Mouse (Mus musculus) spleen, adult 2 months (tissue): ENCODE measurements around the gene Scamp3. TPM values are rescaled to one million over a fixed set of nuclear protein-coding genes. Genes with fewer than 3 reads are reported as not detected.

Source experiments
- DNase-seq, 2 experiments: peaks; one replicate each; pipeline versions ENCODE4 v3.0.0 to v3.0.0-alpha.2; 2012 to 2021; ENCODE audit warnings: low spot score in 2 of 2, low read depth in 1 of 2
- H3K27ac ChIP-seq: fragments of 200-500 bp; 2 replicates; pipeline ENCODE4 v1.5.1; 2012; ENCODE audit warnings: low read length, inconsistent platforms; ENCODE audit not compliant: insufficient read depth
- H3K27me3 ChIP-seq: fragments of 200-500 bp; 2 replicates; pipeline ENCODE4 v1.6.1; 2012; ENCODE audit warnings: mild to moderate bottlenecking, moderate library complexity, low read length, inconsistent platforms; ENCODE audit not compliant: control insufficient read depth, insufficient read depth
- H3K36me3 ChIP-seq: fragments of 200-500 bp; 2 replicates; pipeline ENCODE4 v1.6.1; 2012; ENCODE audit warnings: mild to moderate bottlenecking, low read length, inconsistent platforms; ENCODE audit not compliant: control insufficient read depth, insufficient read depth
- H3K4me1 ChIP-seq: fragments of 200-500 bp; 2 replicates; pipeline ENCODE4 v1.6.1; 2011; ENCODE audit warnings: inconsistent platforms; ENCODE audit not compliant: control insufficient read depth, insufficient read depth, insufficient read length
- H3K4me3 ChIP-seq: fragments of 200-500 bp; 2 replicates; pipeline ENCODE4 v1.5.1; 2011; ENCODE audit warnings: mild to moderate bottlenecking, inconsistent platforms; ENCODE audit not compliant: insufficient read depth, insufficient read length; ENCODE audit errors: extremely low read depth
- CTCF ChIP-seq: fragments of 200-500 bp; IDR thresholded peaks from 2 replicates; pipeline ENCODE4 v1.5.1; 2011; ENCODE audit warnings: mild to moderate bottlenecking, inconsistent platforms; ENCODE audit not compliant: insufficient read depth, insufficient read length, insufficient replicate concordance; ENCODE audit errors: extremely low read depth
- POLR2A ChIP-seq: fragments of 200-500 bp; IDR thresholded peaks from 2 replicates; pipeline ENCODE4 v1.6.1; 2011; ENCODE audit warnings: low read depth, low read length, inconsistent platforms
- whole genome bisulfite sequencing: fragments of 180-500 bp; shearing (Covaris S2); methylation state at CpG from one replicate; pipeline ENCODE4 v1.1.7; 2018; 5-methylcytosine and 5-hydroxymethylcytosine counted together
- polyA plus RNA-seq: library from polyadenylated mRNA; depleted of rRNA; stranded (reverse); fragments of >200 nt; gene quantifications from 2 replicates; pipeline ENCODE4 v1.2.3, GENCODE M21; 2012

Scamp3 gene
- polyA plus RNA-seq, 1 experiment, result 120 TPM

DNA sequence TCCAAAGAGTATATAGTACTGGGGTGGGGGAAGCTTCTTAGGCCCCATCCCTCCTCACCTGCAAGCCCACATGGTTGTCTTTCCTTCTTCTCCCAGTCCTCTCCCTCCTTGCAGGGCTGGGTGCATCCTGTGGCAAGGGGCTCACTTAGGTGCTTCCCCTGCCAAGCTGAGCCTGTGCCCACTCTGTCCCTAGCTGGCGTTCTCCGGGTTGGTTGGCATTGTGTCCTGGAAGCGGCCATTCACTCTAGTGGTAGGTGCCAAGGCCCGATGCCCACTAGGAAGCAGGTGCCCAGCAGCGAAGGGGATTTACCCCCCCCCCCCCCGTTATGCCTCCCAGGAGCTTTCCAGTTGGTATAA, 6.7 kb downstream of the Scamp3 start:
- Histone ChIP-seq H3K27ac (peak overlapping the region; percentile 63; the same call in 1 of the 2 replicates), H3K4me3 (peak overlapping the region; percentile 68; the same call in 1 of the 2 replicates), H3K27me3 (no peaks in the 10 kb centered on the region), H3K36me3 (peaks cover 11% of the 10 kb centered on the region), H3K4me1 (peaks cover 29% of the 10 kb centered on the region)
- DNase-seq, result no peak
- TF ChIP-seq CTCF, result no peak
- no peak for TF ChIP-seq POLR2A
- 74% methylated on average over 6 of the region's 6 CpGs for WGBS

DNA sequence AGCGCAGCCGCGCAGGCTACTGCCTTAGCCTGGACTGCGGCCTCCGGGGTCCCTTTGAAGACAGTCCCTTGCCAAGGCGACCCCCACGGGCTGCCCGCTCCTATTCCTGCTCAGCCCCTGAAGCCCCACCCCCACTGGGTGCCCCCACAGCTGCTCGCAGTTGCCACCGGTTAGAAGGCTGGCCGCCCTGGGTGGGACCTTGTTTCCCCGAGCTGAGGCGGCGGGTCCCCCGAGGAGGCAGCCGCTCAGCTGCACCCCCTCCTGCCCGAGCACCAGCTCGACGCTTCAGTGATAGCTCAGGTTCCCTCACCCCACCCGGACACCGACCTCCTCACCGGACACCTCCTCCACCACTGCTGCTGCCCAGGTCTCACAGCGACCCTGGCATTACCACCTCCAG, 9.9 kb downstream of the Scamp3 start:
- Histone ChIP-seq H3K4me3 (peak overlapping the region; percentile 61), H3K27ac (peak overlapping the region; percentile 87), H3K27me3 (no peaks in the 10 kb centered on the region), H3K36me3 (no peaks in the 10 kb centered on the region), H3K4me1 (peaks cover 37% of the 10 kb centered on the region)
- TF ChIP-seq CTCF (no peak), POLR2A (no peak)
- peak in 1 of 2 experiments; percentile 27 for DNase-seq
- 45% methylated on average over 23 of the region's 23 CpGs for WGBS

DNA sequence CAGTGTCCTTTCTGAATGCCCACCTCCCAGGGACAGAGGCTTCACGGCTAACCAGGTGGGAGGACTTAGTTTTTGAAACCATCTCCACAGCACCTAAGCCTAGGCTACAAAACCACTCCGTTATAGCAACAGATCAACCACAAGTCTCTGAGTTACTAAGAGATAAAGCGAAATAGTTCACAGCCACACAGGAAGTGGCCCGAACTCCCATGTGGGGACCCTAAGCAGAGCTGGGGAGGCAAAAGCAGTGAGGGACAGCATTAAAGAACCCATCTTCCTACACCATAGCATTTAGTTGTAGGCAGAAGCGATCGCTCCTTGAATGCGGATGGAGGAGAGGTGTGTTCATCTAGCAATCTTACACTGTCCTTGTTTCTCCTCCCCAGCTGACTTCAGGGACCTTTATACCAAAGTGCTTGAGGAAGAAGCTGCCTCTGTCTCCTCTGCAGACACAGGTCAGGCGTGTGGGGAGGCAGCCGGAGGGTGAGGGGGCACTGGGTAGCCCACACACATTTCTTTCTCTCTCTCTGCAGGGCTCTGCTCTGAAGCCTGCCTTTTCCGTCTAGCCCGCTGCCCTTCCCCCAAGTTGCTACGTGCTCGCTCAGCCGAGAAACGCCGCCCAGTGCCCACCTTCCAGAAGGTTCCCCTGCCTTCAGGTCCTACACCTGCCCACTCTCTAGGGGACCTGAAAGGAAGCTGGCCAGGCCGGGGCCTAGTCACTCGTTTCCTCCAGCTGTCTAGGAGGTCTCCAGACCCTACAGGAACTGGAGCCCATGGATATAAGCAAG, 10.6 kb downstream of the Scamp3 start:
- H3K4me3 ChIP-seq, result peak overlapping the region; percentile 61

DNA sequence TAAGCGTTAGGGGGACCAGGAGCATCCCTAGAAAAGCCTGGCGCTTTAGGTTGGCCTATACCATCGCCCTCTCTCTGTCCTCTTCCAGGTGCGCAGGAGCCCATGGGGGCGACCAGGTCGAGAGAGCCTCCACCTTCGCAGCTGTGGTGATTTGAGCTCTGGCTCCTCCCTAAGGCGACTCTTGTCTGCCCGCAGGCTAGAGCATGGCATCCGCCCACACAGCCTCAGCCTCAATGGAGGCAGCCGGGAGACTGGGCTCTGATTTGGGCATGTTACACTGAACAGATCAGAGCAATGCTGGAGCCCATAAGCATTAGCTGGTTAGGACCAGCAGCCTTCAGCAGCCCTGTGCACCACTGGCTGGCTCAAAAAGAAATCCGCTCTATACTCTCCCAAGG, 11.2 kb downstream of the Scamp3 start:
- Histone ChIP-seq H3K4me3 (peak overlapping the region; percentile 61), H3K27ac (peak overlapping the region; percentile 87), H3K4me1 (peaks cover 32% of the 10 kb centered on the region), H3K27me3 (no peaks in the 10 kb centered on the region), H3K36me3 (no peaks in the 10 kb centered on the region)
- 49% methylated on average over 12 of the region's 12 CpGs for WGBS
- DNase-seq, result peak in 1 of 2 experiments; percentile 35
- TF ChIP-seq POLR2A, result peak; percentile 13; the same call in 1 of the 2 replicates
- TF ChIP-seq CTCF, result no peak

More for the DNA sequence above, 10.6 kb downstream of the Scamp3 start:
- Histone ChIP-seq H3K27ac (peak overlapping the region; percentile 87), H3K27me3 (no peaks in the 10 kb centered on the region), H3K4me1 (peaks cover 37% of the 10 kb centered on the region), H3K36me3 (no peaks in the 10 kb centered on the region)
- WGBS, result 31% methylated on average over 18 of the region's 18 CpGs
- DNase-seq, result peak in 1 of 2 experiments; percentile 47
- TF ChIP-seq CTCF (no peak), POLR2A (no peak)

DNA sequence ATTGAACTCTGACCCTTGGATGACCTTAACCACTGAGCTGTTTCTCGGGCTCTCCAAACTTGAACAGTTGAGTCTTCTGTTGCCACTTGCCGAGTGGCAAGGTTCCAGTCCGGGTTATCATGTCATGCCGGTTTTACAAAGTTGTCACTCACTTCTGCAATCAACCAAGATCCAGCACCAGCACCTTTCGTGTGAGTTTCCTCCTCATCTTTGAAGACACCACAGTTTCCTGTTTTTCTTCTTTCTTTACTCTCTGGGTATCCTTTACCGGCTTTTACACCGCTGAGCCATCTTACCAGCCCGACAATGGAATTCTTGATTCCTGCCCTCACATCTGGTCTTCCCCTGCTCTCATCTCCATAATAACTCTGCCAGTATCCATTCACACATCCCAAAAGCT, 13.2 kb downstream of the Scamp3 start:
- H3K4me1 ChIP-seq, result peaks cover 26% of the 10 kb centered on the region
- peak overlapping the region; percentile 2; the same call in 1 of the 2 replicates for H3K4me3 ChIP-seq
- peak overlapping the region; percentile 75 for H3K27ac ChIP-seq
- TF ChIP-seq CTCF (no peak), POLR2A (no peak; the same call in none of the 2 replicates)
- WGBS, result 9% methylated on average over 8 of the region's 8 CpGs
- H3K36me3 ChIP-seq, result no peaks in the 10 kb centered on the region
- H3K27me3 ChIP-seq, result no peaks in the 10 kb centered on the region
- peak; percentile 31 to 47 for DNase-seq

DNA sequence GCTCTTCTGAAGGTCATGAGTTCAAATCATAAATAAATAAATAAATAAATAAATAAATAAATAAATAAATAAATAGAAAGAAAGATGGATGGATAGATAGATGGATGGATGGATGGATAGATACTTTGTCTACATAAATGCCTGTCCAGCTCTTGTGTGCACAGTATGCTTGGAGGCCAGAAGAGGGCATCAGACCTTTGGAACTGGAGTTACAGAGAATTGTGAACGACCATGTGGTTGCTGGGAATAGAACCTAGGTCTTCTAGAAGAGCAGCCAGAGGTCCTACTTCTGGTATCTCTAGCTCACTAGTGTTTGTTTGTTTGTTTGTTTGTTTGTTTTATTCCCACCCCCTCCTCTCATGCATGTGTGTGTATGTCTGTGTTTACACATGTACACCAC, 16.1 kb downstream of the Scamp3 start:
- Histone ChIP-seq H3K36me3 (no peaks in the 10 kb centered on the region), H3K27ac (no peak overlapping the region), H3K4me1 (peaks cover 9% of the 10 kb centered on the region; the same call in 1 of the 2 replicates), H3K27me3 (no peaks in the 10 kb centered on the region), H3K4me3 (no peak overlapping the region)
- no peak for TF ChIP-seq CTCF
- no peak for TF ChIP-seq POLR2A
- DNase-seq, result no peak
- WGBS, result 50% methylated on average over 1 of the region's 1 CpGs

DNA sequence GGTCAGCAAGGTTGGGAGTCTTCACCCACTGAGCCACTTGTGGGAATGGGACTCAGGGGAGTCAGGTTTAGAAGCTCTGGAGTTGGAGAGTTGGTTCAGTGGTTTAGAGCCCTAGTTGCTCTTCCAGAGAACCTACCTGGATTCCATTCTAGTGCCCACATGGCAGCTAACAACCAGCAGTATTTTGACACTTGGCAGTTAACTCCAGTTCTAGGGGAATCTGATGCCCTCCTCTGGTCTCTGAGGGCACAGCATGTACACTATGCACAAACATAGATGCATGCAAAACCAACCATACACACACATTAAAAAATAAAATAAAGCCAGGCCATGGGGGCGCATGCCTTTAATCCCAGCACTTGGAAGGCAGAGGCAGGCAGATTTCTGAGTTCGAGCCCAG, 16.6 kb downstream of the Scamp3 start:
- 80% methylated on average over 2 of the region's 2 CpGs for WGBS

More for the DNA sequence above, 16.6 kb downstream of the Scamp3 start:
- no peaks in the 10 kb centered on the region for H3K36me3 ChIP-seq
- peak in 1 of 2 experiments; percentile 48 for DNase-seq
- no peak overlapping the region for H3K4me3 ChIP-seq
- TF ChIP-seq CTCF (no peak), POLR2A (no peak)
- H3K4me1 ChIP-seq, result peaks cover 8% of the 10 kb centered on the region; the same call in 1 of the 2 replicates
- H3K27ac ChIP-seq, result no peak overlapping the region
- H3K27me3 ChIP-seq, result no peaks in the 10 kb centered on the region
